Mouse (Mus musculus): ENCODE data around the gene Vav3.

The Vav3 gene

DNA sequence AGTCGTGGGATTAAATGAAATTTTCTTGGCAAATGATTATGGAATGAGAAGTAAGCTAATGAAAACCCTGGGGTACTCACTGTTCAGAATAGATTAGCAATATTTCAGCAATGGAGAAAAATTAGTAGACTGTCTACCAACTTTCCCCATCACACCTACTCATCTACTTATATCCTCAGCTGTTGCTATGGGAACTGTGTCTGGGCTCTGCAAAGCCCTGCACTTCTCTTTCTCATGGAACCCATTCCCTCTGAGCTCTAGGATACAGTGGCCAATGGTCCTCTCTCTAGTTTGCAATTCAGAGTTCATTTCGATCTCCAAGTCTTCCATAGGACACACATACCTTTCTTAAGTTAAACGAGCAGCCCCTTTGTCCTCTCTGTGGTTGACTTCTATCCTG, 352.2 kb downstream of the Vav3 start:
- DNase-seq (ENCODE audit: low spot score): no peak

DNA sequence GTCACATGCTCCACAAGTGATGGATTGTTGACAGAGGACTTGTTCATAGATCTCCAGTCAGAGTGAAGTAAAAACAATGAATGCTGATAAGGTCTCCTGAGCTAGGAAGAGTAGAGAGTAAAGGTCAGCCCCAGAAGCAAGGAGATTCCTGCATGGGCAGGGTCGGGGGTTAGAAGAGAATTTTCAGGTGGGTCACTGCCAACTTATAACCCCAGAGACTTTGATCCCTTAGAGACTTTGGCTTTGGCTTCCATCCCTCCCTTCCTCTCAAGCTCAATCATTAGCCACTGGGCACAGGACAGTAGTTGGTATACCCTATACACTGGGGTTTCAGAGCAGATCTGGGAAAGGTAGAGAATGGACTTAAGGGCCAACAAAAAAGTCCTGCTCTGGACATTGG, 360.8 kb downstream of the Vav3 start:
- DNase-seq (ENCODE audit: low spot score): no peak

DNA sequence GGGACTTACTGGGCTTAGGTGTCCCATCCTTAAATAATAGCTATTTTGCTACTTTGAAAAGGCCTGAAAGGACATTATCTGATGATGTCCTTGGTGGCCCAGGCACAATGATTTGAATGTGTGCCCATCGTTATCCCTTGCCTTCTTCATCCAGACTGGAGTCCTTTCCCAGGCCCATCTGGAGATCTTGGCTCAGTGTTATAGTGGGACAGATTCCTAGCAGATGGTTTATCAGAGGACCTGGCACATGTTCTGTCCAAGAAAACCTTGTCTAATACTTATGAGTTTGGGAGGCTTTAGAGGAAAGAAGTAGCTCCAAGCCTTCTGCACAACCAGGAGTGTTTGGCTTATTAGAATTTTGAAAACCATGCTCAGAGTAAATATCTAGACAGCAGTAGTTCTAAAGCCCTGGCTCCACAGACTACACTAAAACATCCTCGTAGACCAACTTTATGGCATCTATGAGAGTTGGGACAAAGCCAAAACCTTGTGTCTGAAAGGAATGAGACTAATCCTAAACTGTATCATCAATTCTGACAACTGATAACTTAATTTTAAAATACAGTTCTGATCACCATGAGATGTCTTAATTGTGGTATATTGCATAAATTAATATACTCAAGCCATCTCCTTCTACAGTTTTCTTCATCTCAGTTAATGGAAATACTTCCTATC, 367.5 kb downstream of the Vav3 start:
- no peak for DNase-seq (ENCODE audit: low spot score)

DNA sequence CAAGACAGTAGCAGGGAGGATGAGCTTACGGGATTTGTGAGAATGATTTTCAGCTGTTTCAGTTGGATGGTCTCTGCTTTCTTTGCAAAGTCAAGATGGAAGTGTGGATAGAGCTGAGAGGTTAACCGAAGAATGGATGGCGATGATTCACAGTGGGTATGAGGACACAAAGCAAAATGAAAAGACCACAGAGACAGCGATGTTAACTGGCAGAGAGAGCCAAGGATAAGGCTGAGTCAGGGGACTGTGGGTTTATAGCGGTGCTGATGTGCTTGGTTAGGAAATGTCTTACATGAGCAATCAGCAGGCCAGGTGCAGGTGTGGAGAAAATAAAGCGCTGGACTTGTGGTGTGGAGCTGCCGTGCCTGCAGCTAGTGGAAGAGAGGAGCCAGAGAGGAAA, 371.3 kb downstream of the Vav3 start:
- DNase-seq (ENCODE audit: low spot score): no peak

DNA sequence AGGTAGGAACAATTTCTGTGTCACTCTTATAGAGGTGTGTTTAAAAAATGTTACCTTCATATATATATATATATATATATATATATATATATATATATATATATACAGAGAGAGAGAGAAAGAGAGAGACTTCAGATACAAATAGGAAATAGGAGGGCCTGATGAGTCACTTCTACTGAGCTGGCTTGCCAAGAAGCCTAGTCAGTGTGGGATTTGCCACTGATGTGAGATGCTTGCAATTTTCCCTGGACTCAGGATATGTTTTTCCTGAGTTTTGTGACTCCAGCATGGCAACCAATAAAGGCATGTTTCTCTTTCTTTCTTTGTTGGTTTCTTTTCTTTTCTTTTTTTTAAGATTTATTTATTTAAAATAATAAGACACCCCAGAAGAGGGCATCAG, 374.0 kb downstream of the Vav3 start:
- no peak for DNase-seq (ENCODE audit: low spot score)

DNA sequence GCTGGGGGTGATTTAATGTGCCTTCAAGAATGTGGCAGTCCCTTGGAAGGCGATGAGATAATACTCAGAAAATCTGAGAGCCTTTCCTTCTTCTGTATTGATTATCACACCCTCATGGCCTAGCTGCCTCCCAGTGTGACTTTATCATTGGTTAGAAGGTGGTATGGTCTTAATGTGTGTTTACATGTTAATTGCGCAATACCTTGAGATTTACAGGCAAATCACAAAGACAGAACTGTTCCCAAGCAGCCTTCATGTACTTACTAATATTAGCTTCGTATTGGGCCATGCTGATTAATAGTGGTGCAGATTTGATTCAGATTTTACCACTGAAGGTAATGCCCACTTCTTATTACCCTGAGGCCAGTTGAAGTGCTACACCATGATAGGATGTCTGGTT, 381.3 kb downstream of the Vav3 start:
- DNase-seq (ENCODE audit: low spot score): no peak

DNA sequence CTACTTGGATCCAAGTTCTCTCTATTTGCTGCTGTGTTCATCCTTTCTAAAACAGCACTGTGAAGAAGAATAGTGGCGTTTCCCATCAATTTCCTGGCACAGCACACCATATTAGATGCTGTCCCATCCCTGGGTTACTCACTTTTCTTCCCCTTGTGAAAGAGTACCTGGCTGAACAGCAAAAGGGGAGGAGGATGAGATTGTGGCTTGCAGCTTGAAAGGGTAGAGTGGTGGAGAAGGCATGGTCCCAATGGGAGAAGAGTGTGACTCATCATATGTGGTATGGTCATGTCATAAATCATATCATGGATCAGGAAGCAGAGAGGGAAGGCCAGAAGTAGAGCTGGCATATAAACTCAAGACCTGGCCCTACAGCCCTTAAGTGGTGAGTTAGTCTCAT, 386.3 kb downstream of the Vav3 start:
- DNase-seq (ENCODE audit: low spot score): no peak

DNA sequence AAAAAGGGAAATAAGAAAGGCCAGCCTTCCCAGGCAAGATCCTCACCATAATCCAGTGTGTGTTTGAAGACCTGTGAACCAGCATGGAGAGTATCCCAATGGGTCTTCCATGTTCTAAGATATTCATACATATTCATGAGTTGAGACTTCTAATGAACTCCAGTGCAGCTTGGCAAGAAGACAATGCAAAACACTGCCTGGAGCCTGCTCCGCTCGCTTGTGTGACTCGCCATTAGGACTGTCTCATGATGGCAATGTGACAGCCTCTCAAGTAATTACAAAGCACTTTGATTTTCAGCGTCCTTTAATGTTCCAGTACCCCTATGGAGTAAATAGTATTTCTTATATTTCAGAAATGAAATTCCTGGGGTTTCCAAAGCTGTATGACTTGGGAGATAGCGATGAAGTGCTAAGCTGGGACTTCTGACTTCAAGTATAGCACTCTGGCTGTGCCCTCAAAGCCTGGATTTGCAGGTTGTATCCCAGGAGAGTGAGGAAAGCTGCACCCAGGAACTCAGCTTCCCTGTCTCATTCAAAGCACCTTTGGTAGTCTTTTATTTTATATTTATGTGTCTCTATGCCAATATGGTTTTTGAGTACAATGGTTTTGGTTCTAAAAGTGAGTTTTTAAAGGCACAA, 391.3 kb downstream of the Vav3 start:
- no peak for DNase-seq (ENCODE audit: low spot score)

DNA sequence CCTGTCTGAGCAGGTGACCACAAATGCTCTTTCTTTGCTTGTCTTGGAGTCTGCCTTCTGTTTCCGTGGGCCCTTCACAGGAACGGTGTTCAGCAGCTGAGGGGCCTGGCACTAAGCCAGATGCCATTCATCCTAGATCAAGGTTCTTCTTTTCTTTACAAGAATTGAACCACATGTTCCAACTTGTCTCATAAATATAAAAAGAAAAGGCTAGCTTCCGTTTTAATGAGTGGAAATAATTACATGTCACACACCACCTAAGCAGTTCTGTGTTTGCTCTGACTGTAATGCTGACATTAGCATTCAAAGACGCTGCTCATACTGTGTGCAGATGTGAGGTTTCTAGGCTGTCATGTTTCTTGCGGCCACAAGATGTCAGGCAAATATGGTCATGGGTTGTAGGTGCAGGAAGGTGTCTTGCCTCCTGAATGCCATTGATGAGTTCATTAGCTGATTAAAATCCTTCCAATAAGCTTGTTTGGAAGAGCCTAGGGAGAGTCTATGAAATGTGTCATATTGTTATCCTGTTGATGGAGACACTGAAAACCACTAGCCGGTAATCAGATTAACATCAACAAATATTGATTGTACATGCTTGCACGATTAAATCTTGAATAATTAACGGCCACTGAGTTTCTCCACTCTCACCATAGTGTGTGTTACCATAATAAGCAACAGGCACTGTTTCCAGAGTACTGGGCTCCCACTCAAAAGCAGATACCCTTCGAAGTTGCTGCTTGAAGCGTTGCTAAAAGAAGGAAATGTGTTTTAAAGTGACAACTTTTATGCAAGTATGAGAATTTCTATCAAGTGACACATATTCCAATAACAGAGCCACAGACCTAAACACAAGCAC, 392.1 kb downstream of the Vav3 start:
- DNase-seq (ENCODE audit: low spot score): no peak
